Mouse (Mus musculus) monocyte, adult 59 days (primary cell): Measurements from ENCODE around the gene Olfr203. TPM values are rescaled to one million over a fixed set of nuclear protein-coding genes. Genes with fewer than 3 reads are reported as not detected.

ENCODE experiments used
- total RNA-seq, 2 experiments: library from RNA; stranded (reverse); gene quantifications; one replicate each; pipeline ENCODE4 v1.2.4; 2023

Olfr203 gene
- not detected for total RNA-seq

GRCm38 (mm10) chr16:59298581-59298980, at the start of gene Olfr203:
Olfr203 (plus strand) TSS chr16:59298881.

GRCm38 (mm10) chr16:59272532-59272931, 26.1 kb upstream of the Olfr203 start, which contains the start of gene Olfr201:
Olfr201 (minus strand) TSS chr16:59272632.

GRCm38 (mm10) chr16:59286693-59287092, 12.0 kb upstream of the Olfr203 start, which contains the start of gene Olfr202:
Olfr202 (minus strand) TSS chr16:59286793.

GRCm38 (mm10) chr16:59318148-59318547, 19.5 kb downstream of the Olfr203 start, which contains the start of gene Olfr204:
Olfr204 (minus strand) TSS chr16:59318248.

GRCm38 (mm10) chr16:59331038-59331437, 32.4 kb downstream of the Olfr203 start, which contains the start of gene Olfr205:
Olfr205 (minus strand) TSS chr16:59331138.

GRCm38 (mm10) chr16:59349146-59349545, 50.5 kb downstream of the Olfr203 start, which contains the start of gene Olfr206:
Olfr206 (minus strand) TSS chr16:59349246.

Other genes with a start within 250 kb of the Olfr203 start
- not detected for gene Olfr190, start 220.9 kb upstream of the Olfr203 start, total RNA-seq
- not detected for gene Olfr191, start 209.1 kb upstream of the Olfr203 start, total RNA-seq
- gene Olfr193, start 187.0 kb upstream of the Olfr203 start, total RNA-seq, result not detected
- not detected for gene Olfr194, start 177.8 kb upstream of the Olfr203 start, total RNA-seq
- gene Olfr195, start 151.8 kb upstream of the Olfr203 start, total RNA-seq, result not detected
- gene Olfr196, start 128.4 kb upstream of the Olfr203 start, total RNA-seq, result not detected
- not detected for gene Olfr198, start 95.3 kb upstream of the Olfr203 start, total RNA-seq
- gene Olfr199, start 79.1 kb upstream of the Olfr203 start, total RNA-seq, result not detected
- not detected for gene Olfr201, start 26.2 kb upstream of the Olfr203 start, total RNA-seq
- not detected for gene Olfr202, start 12.1 kb upstream of the Olfr203 start, total RNA-seq
- not detected for gene Olfr204, start 19.4 kb downstream of the Olfr203 start, total RNA-seq
- not detected for gene Olfr205, start 32.3 kb downstream of the Olfr203 start, total RNA-seq
- gene Olfr206, start 50.4 kb downstream of the Olfr203 start, total RNA-seq, result not detected
- gene Olfr209, start 65.1 kb downstream of the Olfr203 start, total RNA-seq, result not detected
- not detected for gene Gabrr3, start 108.5 kb downstream of the Olfr203 start, total RNA-seq
- gene Riox2, start 172.9 kb downstream of the Olfr203 start, total RNA-seq, result 10 to 100 TPM; 19.5 to 22.6 TPM